Mouse (Mus musculus): ENCODE measurements around the gene Ccno.

Ccno gene

DNA sequence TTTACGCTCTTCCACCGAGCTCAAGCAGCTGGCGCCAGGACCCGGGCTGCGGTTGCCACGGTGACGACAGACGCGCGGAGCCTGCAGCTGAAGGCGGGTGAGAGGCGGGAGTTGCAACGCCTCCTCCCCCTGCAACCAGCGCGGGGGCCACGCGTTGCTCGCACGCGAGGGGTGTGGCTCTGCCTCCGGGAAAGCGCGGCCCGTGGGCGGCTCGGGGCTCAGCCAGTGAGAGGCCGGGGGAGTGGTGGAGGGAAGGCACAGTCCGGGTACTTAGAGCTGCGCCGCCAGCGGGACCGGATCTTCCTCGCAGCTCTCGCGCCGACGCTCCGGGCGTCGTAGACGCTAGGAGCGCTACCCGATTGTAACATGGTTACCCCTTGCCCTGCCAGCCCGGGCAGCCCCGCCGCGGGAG lies at the start of gene Ccno:
Ccno (plus strand) TSS at position 271 of the 412 bp plus-strand sequence.
- peak; percentile 96 for DNase-seq (ENCODE audit: low read depth)

DNA sequence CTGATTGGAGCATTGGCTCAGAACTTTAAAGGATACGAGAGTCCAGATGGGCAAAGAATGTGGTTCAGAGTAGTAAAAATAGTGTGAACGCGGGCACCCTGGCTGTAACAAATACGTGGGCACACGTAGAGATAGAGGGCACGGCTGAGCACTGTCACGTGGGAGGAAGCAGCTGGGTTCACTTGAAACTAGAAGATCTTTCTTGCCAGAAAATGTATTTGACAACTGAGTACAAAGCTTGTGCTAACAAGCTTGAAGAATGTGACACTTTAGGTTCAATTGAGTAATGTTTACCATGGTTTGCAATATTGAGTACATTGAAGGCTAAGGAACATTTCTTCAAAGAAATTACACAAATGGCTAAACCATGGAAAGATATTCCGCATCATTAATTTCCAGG lies 49.5 kb upstream of the Ccno start:
- DNase-seq (ENCODE audit: low read depth) = no peak

DNA sequence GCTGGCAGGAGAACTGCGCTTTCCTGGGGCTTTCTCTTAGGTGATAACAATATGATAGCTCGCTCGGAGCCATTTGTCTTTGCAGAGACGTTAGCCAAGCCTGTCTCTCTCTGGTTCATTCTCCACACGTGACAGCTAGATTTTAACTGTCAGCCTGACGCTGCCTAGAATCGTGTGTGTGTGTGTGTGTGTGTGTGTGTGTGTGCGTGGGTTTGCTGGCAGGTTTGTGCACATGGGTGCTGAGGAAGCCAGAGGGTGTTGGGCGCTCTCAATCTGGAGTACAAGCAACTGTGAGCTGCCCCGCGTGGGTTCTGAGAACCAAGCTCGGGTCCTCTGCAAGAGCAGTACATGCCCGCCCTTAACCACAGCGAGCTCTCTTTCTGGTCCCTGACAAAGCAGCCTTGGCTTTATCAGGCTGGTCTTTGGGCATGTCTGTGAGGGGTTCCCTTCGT lies 45.7 kb upstream of the Ccno start:
- DNase-seq (ENCODE audit: low read depth) = peak; percentile 14

DNA sequence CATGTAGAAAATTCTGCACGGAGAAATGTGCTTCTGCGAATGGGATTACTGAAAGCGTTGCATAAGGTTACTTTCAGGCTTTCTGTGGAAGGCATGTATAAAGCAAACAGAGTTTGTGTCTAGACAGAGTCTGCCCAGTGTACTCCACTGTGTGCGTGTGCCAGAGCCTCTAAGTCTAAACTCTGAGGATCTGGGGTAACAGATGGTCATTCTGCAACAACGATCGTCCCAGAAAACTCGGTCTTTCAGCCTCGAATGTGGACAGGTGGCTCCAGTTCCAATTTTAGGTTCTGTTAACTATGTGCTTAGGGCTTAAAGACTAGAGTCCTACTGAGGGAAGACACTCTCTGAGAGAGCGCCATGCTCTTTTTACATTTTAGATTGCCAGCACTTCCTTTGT lies 42.3 kb upstream of the Ccno start:
- no peak for DNase-seq (ENCODE audit: low read depth)

DNA sequence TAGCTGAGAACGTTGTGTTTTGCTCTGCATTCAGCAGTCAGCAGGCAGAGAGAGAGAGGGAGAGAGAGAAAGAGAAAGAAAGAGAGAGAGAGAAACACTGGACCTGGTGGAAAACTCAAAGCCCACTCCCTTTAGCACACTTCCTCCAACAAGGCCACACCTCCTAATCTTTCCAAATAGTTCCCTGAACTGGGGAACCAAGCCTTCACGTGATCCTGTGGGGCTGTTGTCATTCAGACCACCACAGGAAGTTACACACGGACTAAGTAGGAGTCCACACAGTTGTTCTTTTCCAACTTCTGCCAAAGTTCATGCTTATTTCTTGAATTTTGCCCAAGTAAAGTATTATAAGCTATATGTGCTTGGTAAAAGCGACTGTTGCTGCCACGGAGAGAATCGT lies 41.7 kb upstream of the Ccno start:
- no peak for DNase-seq (ENCODE audit: low read depth)

DNA sequence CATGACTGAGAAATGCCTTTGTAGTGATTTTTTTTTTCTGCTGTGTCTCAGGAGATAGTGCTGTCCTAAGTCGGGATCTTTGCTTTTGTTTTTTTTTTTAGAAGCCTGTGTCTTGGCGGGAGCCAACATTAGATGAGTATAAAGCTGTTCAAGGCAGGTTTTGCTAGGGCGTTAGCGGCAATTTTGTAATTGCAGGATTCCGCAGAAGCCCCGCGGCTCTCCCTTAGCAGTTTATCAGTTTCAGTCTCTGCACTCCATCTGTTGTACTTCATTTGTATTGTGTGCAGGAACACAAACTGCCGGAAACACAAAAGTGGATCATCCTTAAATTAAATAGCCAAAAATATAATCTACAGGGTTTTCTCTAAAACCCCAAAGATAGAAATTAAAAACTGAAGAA lies 33.5 kb upstream of the Ccno start:
- no peak for DNase-seq (ENCODE audit: low read depth)

DNA sequence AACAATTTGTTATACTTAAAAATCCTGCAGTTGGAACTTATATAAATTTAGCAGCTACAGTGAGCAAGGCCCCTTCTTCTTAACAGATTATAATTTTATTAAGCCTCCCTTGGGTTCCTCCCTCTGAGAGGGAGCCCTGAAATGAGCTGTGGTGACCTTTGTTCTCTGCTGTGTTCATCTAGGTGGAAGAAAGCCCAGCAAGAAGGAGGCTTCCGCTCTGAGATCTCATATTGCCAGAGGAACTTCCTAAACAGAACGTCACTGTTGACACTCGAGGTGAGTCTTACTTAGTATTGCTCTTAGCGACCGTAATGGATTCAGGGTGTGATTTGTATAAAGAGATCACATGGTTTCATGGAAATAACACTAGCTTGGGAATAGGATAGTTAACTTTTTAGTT lies 24.5 kb upstream of the Ccno start:
- DNase-seq (ENCODE audit: low read depth) = no peak

DNA sequence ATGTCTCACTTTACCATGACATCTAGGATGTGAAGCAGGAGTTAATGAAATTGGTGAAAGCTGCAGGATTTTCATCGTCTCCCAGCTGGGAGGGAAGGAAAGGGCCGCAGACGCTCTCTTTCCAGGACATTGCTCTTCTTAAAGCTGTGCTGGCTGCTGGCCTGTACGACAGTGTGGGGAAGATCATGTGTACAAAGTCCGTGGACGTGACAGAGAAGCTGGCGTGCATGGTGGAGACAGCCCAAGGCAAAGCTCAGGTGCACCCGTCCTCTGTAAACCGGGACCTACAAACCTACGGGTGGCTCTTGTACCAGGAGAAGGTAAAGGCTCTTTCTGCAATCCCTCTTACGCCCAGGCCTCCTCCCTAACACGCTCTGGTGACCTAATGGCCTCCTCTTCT lies 23.2 kb upstream of the Ccno start:
- DNase-seq (ENCODE audit: low read depth) = no peak

DNA sequence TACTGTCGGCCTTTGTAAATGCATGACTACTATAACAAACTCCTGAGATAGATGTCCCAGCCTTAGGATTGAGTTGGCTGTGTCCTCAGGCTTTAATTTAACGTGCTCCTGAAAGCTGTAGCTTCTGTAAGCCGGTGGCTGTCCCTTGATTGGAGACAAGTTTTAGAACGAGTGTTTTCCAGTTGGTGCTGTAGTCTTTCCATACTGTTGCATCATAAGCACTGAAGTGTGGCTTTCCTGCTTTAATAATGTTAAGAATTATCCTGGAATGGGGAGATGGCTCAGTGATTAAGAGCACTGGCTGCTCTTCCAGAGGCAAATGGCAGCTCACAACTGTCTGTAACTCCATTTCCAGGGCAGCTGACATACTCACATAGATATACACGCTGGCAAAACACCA lies 20.3 kb upstream of the Ccno start:
- no peak for DNase-seq (ENCODE audit: low read depth)

DNA sequence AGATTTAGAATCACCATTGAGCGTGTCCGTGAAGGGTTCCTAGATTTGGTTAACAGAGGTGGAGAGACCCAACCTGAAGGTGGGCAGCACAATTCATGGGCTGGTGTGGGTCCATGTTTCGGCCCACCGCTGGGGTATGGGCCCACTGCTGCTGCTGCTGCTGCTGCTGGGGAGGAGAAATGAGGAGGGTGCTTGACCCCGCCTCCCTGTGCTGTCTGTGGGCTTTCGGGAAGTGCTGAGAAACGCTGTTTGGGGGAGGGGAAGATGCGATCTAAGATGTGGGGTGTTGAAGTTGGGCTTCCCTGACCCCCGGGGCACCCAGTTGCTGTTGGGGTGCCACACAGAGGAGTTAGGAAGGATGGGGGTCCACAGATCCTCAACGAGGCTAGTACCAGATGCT lies 10.9 kb upstream of the Ccno start:
- DNase-seq (ENCODE audit: low read depth) = no peak

DNA sequence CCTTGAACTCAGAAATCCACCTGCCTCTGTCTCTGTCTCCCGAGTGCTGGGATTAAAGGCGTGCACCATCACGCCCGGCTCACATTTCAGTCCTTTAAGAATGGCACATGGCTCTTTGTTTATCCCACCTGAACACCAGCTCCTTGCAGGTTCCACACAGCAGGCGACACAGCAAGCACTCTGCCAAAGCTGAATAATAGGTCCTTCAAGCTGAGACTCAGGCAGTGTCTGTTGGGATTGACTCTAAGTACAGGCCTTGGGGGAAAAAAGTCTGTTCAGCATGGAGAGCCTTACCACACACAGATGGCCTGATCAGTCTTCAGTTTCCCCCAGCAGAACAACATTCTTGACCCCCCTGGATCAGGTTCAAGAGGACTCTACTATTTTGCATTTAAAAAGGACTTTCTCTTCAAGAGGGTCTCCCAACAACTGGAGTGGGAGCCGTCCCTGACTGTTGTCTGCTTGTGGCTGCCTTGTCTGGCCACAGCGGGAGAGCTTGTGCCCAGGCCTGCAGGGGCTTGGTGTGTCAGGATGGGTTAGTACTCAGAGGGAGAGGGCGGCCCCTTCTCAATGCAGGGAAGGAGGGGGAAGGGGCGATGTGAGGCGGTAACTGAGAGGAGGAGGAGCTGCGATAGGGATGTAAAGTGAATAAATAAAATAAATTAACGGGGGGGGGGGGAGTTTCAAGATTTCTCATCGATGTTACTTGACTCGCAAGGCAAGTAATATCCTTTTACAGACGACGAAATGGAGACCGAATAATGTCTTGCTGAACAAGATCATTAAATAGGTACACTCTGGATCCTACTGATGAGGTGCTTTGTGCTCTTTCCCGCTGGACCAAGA lies 1.8 kb upstream of the Ccno start:
- no peak for DNase-seq (ENCODE audit: low read depth)

DNA sequence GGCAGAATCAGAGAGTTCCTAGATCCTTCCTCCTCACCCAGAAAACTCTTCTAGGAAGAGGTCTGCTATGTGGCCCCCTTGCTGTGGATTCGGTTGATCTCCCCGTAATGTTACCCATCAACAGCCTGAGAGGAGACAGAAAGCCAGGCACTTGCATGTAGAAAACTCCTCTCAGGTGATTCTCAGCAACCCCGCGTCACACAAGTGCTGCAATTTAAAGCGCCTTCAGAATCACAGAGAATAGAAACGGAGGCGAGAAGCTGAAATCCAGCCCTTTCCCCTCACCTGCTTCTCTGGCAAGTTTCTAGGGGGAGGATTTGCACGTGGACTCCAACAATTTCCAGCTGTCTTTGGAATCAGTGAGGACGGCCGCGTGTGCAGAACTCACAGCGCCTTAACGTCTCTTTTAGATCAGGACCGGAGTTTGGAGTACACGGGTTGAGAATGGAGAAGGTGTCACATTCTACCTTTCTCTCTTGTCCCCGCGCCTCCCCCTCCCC lies 1.1 kb upstream of the Ccno start:
- DNase-seq (ENCODE audit: low read depth) = peak; percentile 36

DNA sequence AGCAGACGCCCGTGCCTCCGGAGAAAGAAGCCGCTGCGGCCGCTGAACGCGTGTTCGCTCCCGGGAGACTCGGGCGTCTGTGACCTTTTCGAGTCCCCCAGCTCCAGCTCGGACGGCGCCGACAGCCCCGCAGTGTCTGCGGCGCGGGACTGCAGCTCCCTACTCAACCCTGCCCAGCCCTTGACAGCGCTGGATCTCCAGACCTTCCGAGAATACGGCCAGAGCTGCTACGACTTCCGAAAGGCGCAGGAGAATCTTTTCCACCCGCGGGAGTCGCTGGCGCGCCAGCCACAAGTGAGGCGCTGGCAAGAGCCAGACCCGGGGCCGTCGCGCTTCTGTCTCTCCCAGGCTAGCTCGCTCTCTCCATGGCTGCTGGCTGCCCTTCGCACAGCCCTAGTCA lies 389 bp downstream of the Ccno start:
- no peak for DNase-seq (ENCODE audit: low read depth)

DNA sequence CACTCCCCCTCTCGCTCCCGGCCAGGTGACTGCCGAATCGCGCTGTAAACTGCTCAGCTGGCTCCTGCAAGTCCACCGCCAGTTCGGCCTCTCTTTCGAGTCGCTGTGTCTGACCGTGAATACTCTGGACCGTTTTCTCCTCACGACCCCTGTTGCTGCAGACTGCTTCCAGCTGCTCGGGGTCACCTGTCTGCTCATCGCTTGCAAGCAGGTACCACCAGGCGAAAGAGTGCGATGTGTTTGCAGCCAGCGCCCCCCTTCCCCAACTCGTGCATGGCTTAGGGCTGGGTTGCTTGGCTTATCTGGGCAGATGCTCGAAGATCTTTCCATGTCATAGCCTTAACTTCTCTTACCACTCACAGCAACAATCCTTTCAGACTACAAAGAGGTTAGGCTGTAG lies 1.3 kb downstream of the Ccno start:
- peak; percentile 49 for DNase-seq (ENCODE audit: low read depth)

DNA sequence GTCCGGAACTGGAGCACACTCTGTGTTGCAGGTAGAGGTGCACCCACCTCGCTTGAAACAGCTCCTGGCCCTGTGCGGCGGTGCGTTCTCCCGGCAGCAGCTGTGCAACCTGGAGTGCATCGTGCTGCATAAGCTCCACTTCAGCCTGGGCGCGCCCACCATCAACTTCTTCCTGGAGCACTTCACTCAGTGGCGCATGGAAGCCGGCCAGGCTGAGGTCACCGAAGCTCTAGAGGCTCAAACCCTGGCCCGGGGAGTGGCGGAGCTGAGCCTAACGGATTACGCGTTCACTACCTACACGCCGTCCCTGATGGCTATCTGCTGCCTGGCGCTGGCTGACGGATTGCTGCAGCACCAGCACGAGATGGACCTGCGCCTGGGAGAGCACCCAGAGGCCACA lies 1.9 kb downstream of the Ccno start:
- DNase-seq (ENCODE audit: low read depth) = no peak

DNA sequence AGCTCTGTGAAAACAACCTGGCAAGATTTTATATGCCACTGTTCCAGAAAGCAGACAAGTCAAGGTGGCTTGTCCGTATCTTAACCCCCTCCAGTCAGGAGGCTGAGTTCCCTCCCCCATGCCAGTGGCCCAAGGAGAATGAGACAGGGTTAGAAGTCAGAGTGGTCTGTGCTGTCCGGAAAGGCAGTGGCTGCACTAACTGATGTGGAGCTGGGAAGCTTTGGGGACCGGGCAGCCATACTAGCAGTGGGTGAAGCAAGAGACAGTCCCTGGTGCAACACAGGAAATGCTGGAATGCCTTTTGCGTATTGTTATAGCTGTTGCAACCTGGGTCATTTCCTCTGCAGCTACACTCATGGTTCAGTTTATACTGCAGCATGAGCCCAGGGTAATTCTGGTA lies 2.7 kb downstream of the Ccno start:
- DNase-seq (ENCODE audit: low read depth) = no peak

DNA sequence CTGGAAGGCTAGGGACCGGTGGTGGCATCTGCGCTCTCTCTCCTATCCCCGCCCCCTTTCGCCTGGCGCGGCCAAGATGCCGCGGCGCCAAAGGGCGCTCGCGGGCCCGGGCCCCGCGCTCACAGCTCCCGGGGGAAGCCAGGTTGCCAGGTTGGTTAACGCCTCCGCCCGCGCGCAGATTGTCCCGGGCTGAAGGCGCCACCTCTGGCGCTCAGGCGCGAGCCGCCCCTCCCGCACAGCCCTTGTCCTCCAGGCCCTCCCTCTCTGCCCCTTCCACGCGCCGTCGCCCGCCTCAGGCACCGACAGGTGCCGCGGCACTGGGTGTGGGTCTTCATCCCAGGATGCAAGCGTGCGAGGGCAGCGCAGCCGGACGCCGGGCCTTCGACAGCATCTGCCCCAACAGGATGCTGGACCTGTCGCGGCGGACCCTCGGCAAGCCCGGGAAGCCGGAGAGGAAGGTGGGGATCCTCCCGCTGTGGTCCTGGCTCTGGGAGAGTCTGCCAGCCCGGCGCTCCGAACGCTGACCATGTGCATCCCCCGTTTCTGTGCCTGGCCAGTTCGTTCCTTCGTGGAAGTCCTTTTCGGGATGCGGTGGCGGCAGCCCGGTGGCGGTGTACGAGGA lies 6.0 kb downstream of the Ccno start, which contains the start of gene Mcidas:
Mcidas (plus strand) TSS at position 315 of the 622 bp plus-strand sequence.
- DNase-seq (ENCODE audit: low read depth) = peak; percentile 56

DNA sequence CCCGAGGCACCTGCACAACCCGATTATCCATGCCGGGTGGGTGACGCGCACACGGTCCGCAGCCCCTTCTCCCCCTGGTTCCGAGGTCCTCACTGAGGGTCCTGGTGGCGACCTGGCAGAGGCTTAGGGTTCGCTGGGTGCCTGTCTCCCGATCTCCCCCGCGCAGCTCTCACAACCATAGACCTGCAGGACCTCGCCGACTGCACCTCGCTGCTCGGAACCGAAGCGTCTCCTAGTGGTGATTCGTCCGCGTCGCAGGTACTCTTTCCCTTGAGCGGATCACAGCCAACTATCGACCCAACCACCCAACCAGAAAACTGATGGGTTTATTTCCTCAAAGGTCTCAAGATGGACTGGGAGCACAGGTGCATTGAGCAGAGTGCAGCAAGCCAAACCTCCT lies 6.6 kb downstream of the Ccno start:
- DNase-seq (ENCODE audit: low read depth) = peak; percentile 86

DNA sequence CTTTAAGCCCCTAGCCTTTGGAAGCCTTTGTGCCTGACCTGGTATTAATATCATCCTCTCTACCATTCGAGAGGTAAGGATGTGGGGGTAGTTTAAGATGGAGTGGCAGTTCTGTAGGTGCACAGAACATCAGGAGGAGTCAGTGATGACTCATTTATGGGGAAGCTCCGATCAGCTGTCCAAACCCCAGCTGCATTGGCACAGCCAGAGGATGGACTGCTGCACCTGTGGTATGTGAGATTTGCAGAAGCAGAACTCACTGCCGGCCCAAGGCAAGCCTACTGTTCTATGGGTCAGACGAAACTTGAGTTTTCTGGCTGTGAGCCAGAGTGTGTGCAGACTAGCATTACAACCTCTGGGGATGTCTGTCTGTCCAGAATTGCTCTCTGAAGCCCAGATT lies 8.8 kb downstream of the Ccno start:
- DNase-seq (ENCODE audit: low read depth) = no peak

DNA sequence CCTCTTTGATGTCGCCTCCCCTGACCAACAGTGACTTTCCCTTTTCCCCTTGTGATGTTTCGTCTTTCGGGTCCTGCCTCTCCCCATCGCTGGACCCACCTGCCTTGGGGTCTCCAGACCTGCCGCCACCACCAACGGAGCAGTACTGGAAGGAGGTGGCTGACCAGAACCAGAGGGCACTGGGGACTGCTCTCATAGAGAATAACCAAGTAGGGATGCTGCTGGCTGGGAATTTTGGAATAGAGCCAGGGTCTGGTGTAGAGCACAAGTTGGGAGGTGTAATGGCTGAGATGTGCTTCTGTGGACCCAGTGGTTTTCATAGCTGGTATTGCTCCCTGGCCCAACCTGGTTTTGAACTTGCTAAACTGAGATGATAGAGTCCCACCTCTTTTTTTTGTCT lies 9.8 kb downstream of the Ccno start:
- no peak for DNase-seq (ENCODE audit: low read depth)

DNA sequence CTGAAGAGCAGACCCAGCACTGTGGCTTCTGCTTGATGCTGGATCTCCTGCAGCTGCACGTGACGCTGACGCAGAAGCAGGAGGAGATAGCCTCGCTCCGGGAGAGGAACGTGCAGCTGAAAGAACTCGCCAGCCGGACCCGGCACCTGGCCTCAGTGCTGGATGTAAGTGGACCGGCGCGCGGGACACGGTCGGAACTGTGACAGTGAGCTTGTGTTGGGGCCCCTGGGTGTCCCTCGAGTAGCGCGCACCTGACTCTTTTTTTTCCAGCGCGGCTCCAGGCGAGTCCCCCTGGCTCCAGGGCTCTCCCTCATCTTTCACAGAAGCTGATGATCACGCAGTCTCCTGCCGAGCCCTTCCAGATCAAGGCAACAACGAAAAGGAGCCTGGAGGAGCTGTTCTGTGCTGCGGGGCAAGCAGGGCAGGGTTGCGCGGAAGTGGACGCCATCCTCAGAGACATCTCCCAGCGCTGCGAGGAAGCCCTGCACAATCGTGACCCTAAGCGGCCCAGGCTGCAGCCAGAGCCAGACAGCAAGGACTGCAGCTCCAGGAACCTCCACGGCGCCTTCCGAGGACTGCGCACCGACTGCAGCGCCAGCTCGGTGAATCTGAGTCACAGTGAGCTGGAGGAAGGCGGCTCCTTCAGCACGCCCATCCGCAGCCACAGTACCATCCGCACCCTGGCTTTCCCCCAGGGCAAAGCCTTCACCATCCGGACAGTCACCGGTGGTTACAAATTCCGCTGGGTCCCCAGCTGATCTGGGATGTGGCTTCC lies 11.0 kb downstream of the Ccno start:
- peak; percentile 47 for DNase-seq (ENCODE audit: low read depth)

DNA sequence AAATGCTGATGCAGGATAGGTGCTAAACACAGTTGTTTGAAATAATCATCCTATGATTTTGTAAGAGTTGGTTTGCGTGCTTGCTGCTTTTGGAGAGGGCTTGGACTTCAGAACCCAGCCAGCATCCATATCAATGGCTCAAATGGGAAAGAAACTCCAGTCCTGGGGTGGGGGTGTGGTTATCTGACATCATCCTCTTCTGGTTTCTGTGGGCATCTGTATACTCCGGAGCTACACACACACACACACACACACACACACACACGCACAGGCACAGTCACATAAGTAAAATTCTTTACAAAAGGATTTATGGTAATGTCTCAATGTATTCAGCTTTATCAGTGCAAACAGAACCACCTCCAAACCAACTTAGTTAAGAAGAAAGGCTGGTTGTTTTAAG lies 12.5 kb downstream of the Ccno start:
- DNase-seq (ENCODE audit: low read depth) = no peak

Data from naive thymus-derived CD4-positive, alpha-beta T cell, adult 2 months (primary cell).